Mouse (Mus musculus): ENCODE results near the gene Gcnt7. TPM values are rescaled to one million over a fixed set of nuclear protein-coding genes. Genes with fewer than 3 reads are reported as not detected.

Gene Gcnt7
- polyA plus RNA-seq (2012; ENCODE audit: insufficient read depth, insufficient read length, missing spikeins) = not detected in 2 replicates

GRCm38 (mm10) chr2:172458496-172458895, at the start of gene Gcnt7:
TSS of gene Gcnt7 (minus strand) at chr2:172458596.
- TF ChIP-seq POLR2A (IDR thresholded peaks at IDR 0.05; ENCODE audit: borderline replicate concordance, low read depth, low read length) (no peak), CTCF (IDR thresholded peaks at IDR 0.05; ENCODE audit: low read depth, low read length) (no peak)
- H3K4me3 ChIP-seq (ENCODE audit: insufficient read depth, low read length) = no peak within 1 kb of the TSS
- no peak within 1 kb of the TSS for H3K27ac ChIP-seq (ENCODE audit: insufficient read depth, low read depth, low read length)
- H3K4me1 ChIP-seq (ENCODE audit: control insufficient read depth, insufficient read depth, low read length) = no peaks in the 10 kb centered on the region

- H3K27ac ChIP-seq (ENCODE audit: insufficient read depth, low read depth, low read length) = no peak overlapping the region
- no peak for TF ChIP-seq POLR2A (IDR thresholded peaks at IDR 0.05; ENCODE audit: borderline replicate concordance, low read depth, low read length)
- TF ChIP-seq CTCF (IDR thresholded peaks at IDR 0.05; ENCODE audit: low read depth, low read length) = no peak
- H3K4me1 ChIP-seq (ENCODE audit: control insufficient read depth, insufficient read depth, low read length) = no peaks in the 10 kb centered on the region
- no peak overlapping the region for H3K4me3 ChIP-seq (ENCODE audit: insufficient read depth, low read length)
Measured at GRCm38 (mm10) chr2:172506121-172506520, 47.7 kb upstream of the Gcnt7 start.

GRCm38 (mm10) chr2:172502168-172502567, 43.8 kb upstream of the Gcnt7 start:
- TF ChIP-seq CTCF (IDR thresholded peaks at IDR 0.05; ENCODE audit: low read depth, low read length) (no peak), POLR2A (IDR thresholded peaks at IDR 0.05; ENCODE audit: borderline replicate concordance, low read depth, low read length) (no peak)
- no peak overlapping the region for H3K27ac ChIP-seq (ENCODE audit: insufficient read depth, low read depth, low read length)
- peaks cover 10% of the 10 kb centered on the region for H3K4me1 ChIP-seq (ENCODE audit: control insufficient read depth, insufficient read depth, low read length)

DNA sequence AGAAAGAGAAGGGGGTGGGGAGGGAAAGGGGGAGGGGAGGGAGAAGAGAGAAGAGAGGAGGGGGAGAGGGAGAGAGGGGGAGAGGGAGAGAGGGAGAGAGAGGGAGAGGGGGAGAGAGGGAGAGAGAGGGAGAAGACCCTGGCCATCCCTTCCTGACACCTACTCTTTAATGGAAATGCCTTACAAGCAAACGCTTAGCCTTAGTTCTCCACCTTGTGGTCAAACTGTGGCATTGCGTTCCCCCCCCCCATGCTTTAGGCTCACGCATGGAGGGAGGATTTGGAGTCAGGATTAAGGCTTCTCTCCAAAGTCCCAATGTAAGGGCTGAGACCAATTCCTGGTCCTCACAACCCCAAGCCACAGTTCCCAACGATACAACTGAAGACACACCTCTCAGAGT, 42.9 kb upstream of the Gcnt7 start:
- no peak overlapping the region for H3K4me3 ChIP-seq (ENCODE audit: insufficient read depth, low read length)
- H3K27ac ChIP-seq (ENCODE audit: insufficient read depth, low read depth, low read length) = no peak overlapping the region
- peak; percentile 47; the same call in 1 of the 2 replicates for TF ChIP-seq CTCF (IDR thresholded peaks at IDR 0.05; ENCODE audit: low read depth, low read length)
- no peak for TF ChIP-seq POLR2A (IDR thresholded peaks at IDR 0.05; ENCODE audit: borderline replicate concordance, low read depth, low read length)
- H3K4me1 ChIP-seq (ENCODE audit: control insufficient read depth, insufficient read depth, low read length) = peaks cover 10% of the 10 kb centered on the region

More at GRCm38 (mm10) chr2:172502168-172502567, 43.8 kb upstream of the Gcnt7 start:
- no peak overlapping the region for H3K4me3 ChIP-seq (ENCODE audit: insufficient read depth, low read length)

DNA sequence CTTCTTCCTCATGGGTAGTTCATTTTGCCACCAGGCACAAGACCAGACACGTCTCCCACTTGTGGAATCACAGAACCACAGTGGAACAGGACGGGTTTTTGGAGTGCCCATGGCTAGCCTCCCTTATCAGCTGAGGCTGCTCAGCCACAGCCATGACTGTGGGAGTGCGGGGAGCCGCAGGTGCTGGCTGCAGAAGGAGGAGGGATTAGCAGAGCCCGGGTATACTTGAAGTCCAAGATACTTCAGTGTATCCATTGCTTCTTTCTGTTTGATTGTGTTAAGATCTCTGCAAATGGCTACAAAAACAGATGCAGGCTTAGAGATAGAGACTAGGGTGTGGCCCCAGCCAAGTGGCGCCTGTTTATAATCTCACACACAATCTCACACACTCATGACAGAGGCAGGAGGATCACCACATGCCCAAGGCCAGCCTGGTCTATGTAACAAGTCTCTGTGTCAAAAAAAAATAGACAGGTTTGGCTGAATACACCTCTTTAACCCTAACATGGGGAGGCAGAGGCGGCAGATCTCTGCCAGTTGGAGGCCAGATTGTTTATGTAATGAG, 42.4 kb upstream of the Gcnt7 start:
- Histone ChIP-seq H3K4me1 (ENCODE audit: control insufficient read depth, insufficient read depth, low read length) (peaks cover 10% of the 10 kb centered on the region), H3K27ac (ENCODE audit: insufficient read depth, low read depth, low read length) (no peak overlapping the region), H3K4me3 (ENCODE audit: insufficient read depth, low read length) (no peak overlapping the region)
- TF ChIP-seq CTCF (IDR thresholded peaks at IDR 0.05; ENCODE audit: low read depth, low read length) = no peak
- TF ChIP-seq POLR2A (IDR thresholded peaks at IDR 0.05; ENCODE audit: borderline replicate concordance, low read depth, low read length) = no peak

DNA sequence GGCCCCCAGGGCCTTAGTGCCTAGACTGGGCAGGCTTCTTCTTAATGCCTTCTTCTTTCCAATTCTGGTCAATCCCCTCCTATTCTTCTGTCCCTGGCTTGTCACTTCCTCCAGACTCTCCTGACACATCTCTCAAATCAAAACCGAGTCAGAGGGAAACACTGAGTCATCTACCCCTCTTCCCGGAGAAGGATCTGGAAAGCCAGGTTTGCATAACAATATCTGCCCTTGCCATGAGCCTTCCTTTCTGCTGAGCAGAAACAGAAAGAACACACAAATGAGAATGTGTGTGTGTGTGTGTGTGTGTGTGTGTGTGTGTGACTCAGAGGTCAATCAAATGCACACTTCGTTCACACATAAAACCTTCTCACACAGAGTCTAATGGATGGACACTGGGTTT, 40.4 kb upstream of the Gcnt7 start:
- no peak overlapping the region for H3K4me3 ChIP-seq (ENCODE audit: insufficient read depth, low read length)
- H3K27ac ChIP-seq (ENCODE audit: insufficient read depth, low read depth, low read length) = no peak overlapping the region
- H3K4me1 ChIP-seq (ENCODE audit: control insufficient read depth, insufficient read depth, low read length) = peaks cover 10% of the 10 kb centered on the region
- TF ChIP-seq CTCF (IDR thresholded peaks at IDR 0.05; ENCODE audit: low read depth, low read length) (no peak), POLR2A (IDR thresholded peaks at IDR 0.05; ENCODE audit: borderline replicate concordance, low read depth, low read length) (no peak)

- H3K27ac ChIP-seq (ENCODE audit: insufficient read depth, low read depth, low read length) = no peak overlapping the region
- TF ChIP-seq CTCF (IDR thresholded peaks at IDR 0.05; ENCODE audit: low read depth, low read length) = no peak
- no peak for TF ChIP-seq POLR2A (IDR thresholded peaks at IDR 0.05; ENCODE audit: borderline replicate concordance, low read depth, low read length)
- peaks cover 10% of the 10 kb centered on the region for H3K4me1 ChIP-seq (ENCODE audit: control insufficient read depth, insufficient read depth, low read length)
- no peak overlapping the region for H3K4me3 ChIP-seq (ENCODE audit: insufficient read depth, low read length)
Measured at GRCm38 (mm10) chr2:172496736-172497345, 38.4 kb upstream of the Gcnt7 start.

DNA sequence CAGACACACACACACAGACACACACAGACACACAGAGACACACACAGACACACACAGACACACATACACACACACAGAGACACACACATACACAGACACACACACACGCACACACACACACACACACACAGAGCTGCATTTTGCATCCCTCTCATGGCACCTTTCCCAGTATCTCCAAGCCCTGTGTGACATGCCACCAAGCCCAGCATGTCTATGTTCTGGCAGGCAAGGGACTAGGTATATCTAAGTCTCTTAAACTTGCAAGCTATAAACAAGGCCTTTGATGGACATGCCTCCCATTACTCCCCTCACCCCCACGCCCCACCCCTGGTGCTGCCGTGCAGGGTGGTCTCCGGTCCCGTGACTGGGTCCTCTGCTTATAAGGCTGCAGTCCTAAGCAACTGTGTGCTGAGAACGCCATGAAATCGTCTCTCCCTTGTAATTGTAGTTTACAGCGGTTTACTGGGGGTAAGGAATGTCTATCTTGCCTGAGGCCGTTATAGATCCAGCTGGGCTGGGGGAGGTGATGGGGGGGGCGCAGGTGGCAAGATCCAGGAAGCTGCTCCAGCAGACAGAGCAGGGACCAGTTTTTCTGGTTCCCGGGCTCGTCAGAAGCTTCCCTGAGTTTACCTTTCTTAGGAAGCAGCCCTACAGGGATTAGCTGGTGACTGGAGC, 26.4 kb upstream of the Gcnt7 start:
- Histone ChIP-seq H3K4me3 (ENCODE audit: insufficient read depth, low read length) (no peak overlapping the region), H3K27ac (ENCODE audit: insufficient read depth, low read depth, low read length) (no peak overlapping the region), H3K4me1 (ENCODE audit: control insufficient read depth, insufficient read depth, low read length) (no peaks in the 10 kb centered on the region)
- TF ChIP-seq POLR2A (IDR thresholded peaks at IDR 0.05; ENCODE audit: borderline replicate concordance, low read depth, low read length) (no peak), CTCF (IDR thresholded peaks at IDR 0.05; ENCODE audit: low read depth, low read length) (no peak)

- Histone ChIP-seq H3K4me1 (ENCODE audit: control insufficient read depth, insufficient read depth, low read length) (no peaks in the 10 kb centered on the region), H3K4me3 (ENCODE audit: insufficient read depth, low read length) (no peak overlapping the region), H3K27ac (ENCODE audit: insufficient read depth, low read depth, low read length) (no peak overlapping the region)
- no peak for TF ChIP-seq POLR2A (IDR thresholded peaks at IDR 0.05; ENCODE audit: borderline replicate concordance, low read depth, low read length)
- TF ChIP-seq CTCF (IDR thresholded peaks at IDR 0.05; ENCODE audit: low read depth, low read length) = no peak
Measured at GRCm38 (mm10) chr2:172483766-172484413, 25.5 kb upstream of the Gcnt7 start.

Data from bone marrow macrophage, adult 2 months (primary cell).